In the genomic region with DNA sequence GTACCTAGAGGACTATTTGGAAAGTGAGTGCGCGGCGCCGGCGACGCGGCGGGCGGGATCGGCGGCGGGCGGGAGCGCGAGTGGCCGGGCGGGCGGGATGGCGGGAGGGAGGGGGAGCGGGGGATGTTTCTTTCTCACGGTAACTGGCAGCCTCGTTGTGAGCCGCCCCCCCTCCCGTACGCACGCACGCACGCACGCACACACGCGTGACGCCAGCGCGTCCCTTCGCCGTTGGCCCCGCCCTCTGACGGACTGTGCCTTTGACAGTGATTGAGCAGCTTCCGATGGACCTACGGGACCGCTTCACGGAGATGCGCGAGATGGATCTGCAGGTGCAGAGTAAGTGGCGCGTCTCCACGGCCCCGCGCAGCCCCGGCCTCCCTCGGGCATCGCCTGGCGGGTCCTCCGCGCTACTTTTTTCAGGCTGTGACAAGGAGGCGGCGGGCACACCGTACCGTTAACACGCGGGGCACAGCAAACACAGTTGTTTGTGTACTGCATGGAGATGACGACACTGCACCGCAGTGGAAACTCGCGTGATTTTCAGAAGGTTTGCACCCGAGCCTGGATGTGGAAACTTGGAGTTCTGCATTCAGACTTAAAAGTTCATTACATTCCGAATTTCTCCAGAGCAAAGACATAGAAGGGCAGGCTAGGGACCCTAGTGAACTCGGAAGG, we compare ENCODE assay signal across 8 mouse cellular contexts. TPM values are rescaled to one million over a fixed set of nuclear protein-coding genes. Genes with fewer than 3 reads are reported as not detected.
DNase-seq lines count a peak whose midpoint lies in the region; ATAC-seq and TF ChIP-seq lines count a peak whose summit lies in the region.

No protein-coding gene starts in this region.

- peak; percentile 60 for TF ChIP-seq POLR2A in testis, adult 2 months (IDR thresholded peaks at IDR 0.05; ENCODE audit: control insufficient read depth, low read depth, low read length)

- ATAC-seq in forebrain, embryonic 11.5 days (replicated peaks; ENCODE audit: low FRiP score): peak; percentile 97
- peak; percentile 94 for ATAC-seq in heart, postnatal 0 days (ENCODE audit: insufficient read depth, low read depth)
- ATAC-seq in liver, embryonic 16.5 days (ENCODE audit: low read depth): peak; percentile 92
- ATAC-seq in neural tube, embryonic 13.5 days (ENCODE audit: low read depth): peak; percentile 98

- WGBS in forebrain, embryonic 11.5 days: under 1% methylated on average over 66 of the region's 68 CpGs
- WGBS in heart, postnatal 0 days: under 1% methylated on average over 57 of the region's 68 CpGs
- under 1% methylated on average over 61 of the region's 68 CpGs for WGBS in liver, embryonic 16.5 days (ENCODE audit: insufficient replicate concordance)
- under 1% methylated on average over 68 of the region's 68 CpGs for WGBS in neural tube, embryonic 13.5 days

- H3K4me1 ChIP-seq in forebrain, embryonic 11.5 days (replicated peaks; ENCODE audit: control insufficient read depth, insufficient read depth, low read length): peaks cover 6% of the 10 kb centered on the region; the same call in 1 of the 2 replicates
- H3K4me1 ChIP-seq in heart, postnatal 0 days (ENCODE audit: control insufficient read depth, insufficient read depth): peaks cover 7% of the 10 kb centered on the region
- peaks cover 9% of the 10 kb centered on the region for H3K4me1 ChIP-seq in liver, embryonic 16.5 days (ENCODE audit: control insufficient read depth, low read depth, low read length)
- H3K4me1 ChIP-seq in neural tube, embryonic 13.5 days (replicated peaks): peaks cover 19% of the 10 kb centered on the region
- H3K4me1 ChIP-seq in testis, adult 2 months (ENCODE audit: control insufficient read depth, insufficient read depth, low read length): no peaks in the 10 kb centered on the region

- peak overlapping the region; percentile 96 for H3K27ac ChIP-seq in forebrain, embryonic 11.5 days (ENCODE audit: low read depth, low read length)
- H3K27ac ChIP-seq in heart, postnatal 0 days (ENCODE audit: low read depth): peak overlapping the region; percentile 99
- peak overlapping the region; percentile 98 for H3K27ac ChIP-seq in liver, embryonic 16.5 days (ENCODE audit: low read length)
- H3K27ac ChIP-seq in neural tube, embryonic 13.5 days (replicated peaks): peak overlapping the region; percentile 97
- H3K27ac ChIP-seq in testis, adult 2 months (ENCODE audit: control insufficient read depth, insufficient read depth, low read depth, low read length): peak overlapping the region; percentile 93

- H3K4me2 ChIP-seq in forebrain, embryonic 11.5 days (ENCODE audit: low read depth, low read length, severe bottlenecking): peak overlapping the region; percentile 73
- peak overlapping the region; percentile 72 for H3K4me2 ChIP-seq in heart, postnatal 0 days (ENCODE audit: low read depth, low read length)
- H3K4me2 ChIP-seq in liver, embryonic 16.5 days (ENCODE audit: low read depth, low read length): peak overlapping the region; percentile 91
- peak overlapping the region; percentile 75 for H3K4me2 ChIP-seq in neural tube, embryonic 13.5 days

- H3K27me3 ChIP-seq in forebrain, embryonic 11.5 days (ENCODE audit: control insufficient read depth, insufficient read depth, low read length): no peaks in the 10 kb centered on the region
- H3K27me3 ChIP-seq in heart, postnatal 0 days (ENCODE audit: control insufficient read depth, insufficient read depth, low read length): no peaks in the 10 kb centered on the region
- H3K27me3 ChIP-seq in liver, embryonic 16.5 days (ENCODE audit: control insufficient read depth, insufficient read depth, low read depth, low read length): no peaks in the 10 kb centered on the region
- H3K27me3 ChIP-seq in neural tube, embryonic 13.5 days: no peaks in the 10 kb centered on the region
- no peaks in the 10 kb centered on the region for H3K27me3 ChIP-seq in testis, adult 2 months (ENCODE audit: control insufficient read depth, insufficient read depth, low read length)

- peak; percentile 97 to 98 for DNase-seq in CD8-positive naive resting alpha-beta T cell, adult 2 months (ENCODE audit: low read depth in 2 of 2, low spot score in 2 of 2)
- DNase-seq in c-Kit-positive CD71-negative TER-119-negative erythroid progenitor cells, embryonic 14.5 days (ENCODE audit: low read depth): peak; percentile 92
- peak; percentile 98 for DNase-seq in forebrain, embryonic 11.5 days (ENCODE audit: low spot score)
- DNase-seq in heart, postnatal 0 days (ENCODE audit: low spot score): peak; percentile 95
- DNase-seq in kidney, postnatal 4 days: peak; percentile 98 to 99

- H3K36me3 ChIP-seq in forebrain, embryonic 11.5 days (ENCODE audit: control insufficient read depth, insufficient read depth, low read length): no peaks in the 10 kb centered on the region
- H3K36me3 ChIP-seq in heart, postnatal 0 days (replicated peaks; ENCODE audit: control insufficient read depth, insufficient read depth, low read length): peaks cover 21% of the 10 kb centered on the region
- peaks cover 4% of the 10 kb centered on the region; the same call in 1 of the 2 replicates for H3K36me3 ChIP-seq in liver, embryonic 16.5 days (ENCODE audit: control insufficient read depth, insufficient read depth)
- H3K36me3 ChIP-seq in neural tube, embryonic 13.5 days: peaks cover 14% of the 10 kb centered on the region
- H3K36me3 ChIP-seq in testis, adult 2 months (ENCODE audit: control insufficient read depth, insufficient read depth, low read length): no peaks in the 10 kb centered on the region

- H3K9me3 ChIP-seq in forebrain, embryonic 11.5 days (ENCODE audit: control insufficient read depth, low read length): no peaks in the 10 kb centered on the region
- H3K9me3 ChIP-seq in heart, postnatal 0 days (replicated peaks; ENCODE audit: control insufficient read depth, low read length): no peaks in the 10 kb centered on the region
- H3K9me3 ChIP-seq in liver, embryonic 16.5 days (replicated peaks; ENCODE audit: control insufficient read depth, low read length): no peaks in the 10 kb centered on the region
- no peaks in the 10 kb centered on the region for H3K9me3 ChIP-seq in neural tube, embryonic 13.5 days

- H3K9ac ChIP-seq in forebrain, embryonic 11.5 days (ENCODE audit: low read length): peak overlapping the region; percentile 91
- H3K9ac ChIP-seq in heart, postnatal 0 days (replicated peaks; ENCODE audit: low read depth, low read length): peak overlapping the region; percentile 75
- peak overlapping the region; percentile 92 for H3K9ac ChIP-seq in liver, embryonic 16.5 days (ENCODE audit: low read depth, low read length)
- H3K9ac ChIP-seq in neural tube, embryonic 13.5 days: peak overlapping the region; percentile 83

- TF ChIP-seq EP300 in heart, postnatal 0 days (IDR thresholded peaks at IDR 0.05; ENCODE audit: low read depth): no peak

- no peak for TF ChIP-seq CTCF in heart, postnatal 0 days (IDR thresholded peaks at IDR 0.05; ENCODE audit: low read depth)
- no peak for TF ChIP-seq CTCF in testis, adult 2 months (IDR thresholded peaks at IDR 0.05; ENCODE audit: control insufficient read depth, insufficient read depth, insufficient replicate concordance, low read depth, low read length)

- H3K4me3 ChIP-seq in forebrain, embryonic 11.5 days (ENCODE audit: low read depth, low read length): peak overlapping the region; percentile 72
- H3K4me3 ChIP-seq in heart, postnatal 0 days (ENCODE audit: low read depth, low read length): peak overlapping the region; percentile 70
- peak overlapping the region; percentile 81 for H3K4me3 ChIP-seq in liver, embryonic 16.5 days (ENCODE audit: low read depth, low read length)
- peak overlapping the region; percentile 75 for H3K4me3 ChIP-seq in neural tube, embryonic 13.5 days
- peak overlapping the region; percentile 89 for H3K4me3 ChIP-seq in testis, adult 2 months (ENCODE audit: control insufficient read depth, low read depth, low read length)

RNA-seq across cellular contexts. Expression of a gene that starts 0.5 kb away (rescaled TPM):
- 44.5 and 46.7 TPM in 2 replicates for polyA plus RNA-seq in forebrain, embryonic 11.5 days (2014; fragmentation: Nextera tagmentation; extraction: Ambion mirVana)
- 11.6 and 18.7 TPM in 2 replicates for total RNA-seq in heart, postnatal 0 days (2014; rRNA removed; ENCODE audit: low replicate concordance)
- 28.4 and 30.5 TPM in 2 replicates for polyA plus RNA-seq in heart, postnatal 0 days (2015; fragmentation: Nextera tagmentation; extraction: Ambion mirVana)
- 15.4 and 17.0 TPM in 2 replicates for polyA plus RNA-seq in liver, embryonic 16.5 days (2015; fragmentation: Nextera tagmentation; extraction: Ambion mirVana)
- polyA plus RNA-seq in neural tube, embryonic 13.5 days (2015; fragmentation: Nextera tagmentation; extraction: Ambion mirVana): 46.4 and 48.1 TPM in 2 replicates
- polyA plus RNA-seq in testis, adult 2 months (2012; rRNA removed): 14.2 and 15.6 TPM in 2 replicates

RNA-seq across cellular contexts. Expression of a gene that starts 35.8 kb away (rescaled TPM):
- 15.3 and 17.2 TPM in 2 replicates for polyA plus RNA-seq in forebrain, embryonic 11.5 days (2014; fragmentation: Nextera tagmentation; extraction: Ambion mirVana)
- total RNA-seq in heart, postnatal 0 days (2014; rRNA removed; ENCODE audit: low replicate concordance): 6.1 and 13.2 TPM in 2 replicates
- polyA plus RNA-seq in heart, postnatal 0 days (2015; fragmentation: Nextera tagmentation; extraction: Ambion mirVana): 3.6 and 3.9 TPM in 2 replicates
- polyA plus RNA-seq in liver, embryonic 16.5 days (2015; fragmentation: Nextera tagmentation; extraction: Ambion mirVana): 4.0 and 5.0 TPM in 2 replicates
- 3.6 and 3.9 TPM in 2 replicates for polyA plus RNA-seq in neural tube, embryonic 13.5 days (2015; fragmentation: Nextera tagmentation; extraction: Ambion mirVana)
- 1.3 and 1.8 TPM in 2 replicates for polyA plus RNA-seq in testis, adult 2 months (2012; rRNA removed)

Comparison
In these comparisons a context has a peak if more than half of its experiments do, and no peak if none do; other contexts are left out.
1. Peak in every context shown above with its lines: DNase-seq, ATAC-seq, H3K4me3 ChIP-seq and H3K27ac ChIP-seq.